Mouse (Mus musculus) heart, adult 2 months (tissue): ENCODE measurements around the gene P2ry14.

ENCODE experiments used
- CTCF ChIP-seq: fragments of 200-600 bp; IDR thresholded peaks from 2 replicates; pipeline ENCODE4 v1.8.1; 2022; ENCODE audit warnings: antibody characterized with exemption, mild to moderate bottlenecking, moderate library complexity
- EP300 ChIP-seq: fragments of 200-500 bp; IDR thresholded peaks from 2 replicates; pipeline ENCODE4 v1.6.1; 2011; ENCODE audit warnings: low read depth, low read length, control low read depth; ENCODE audit not compliant: insufficient read depth
- POLR2A ChIP-seq: fragments of 200-500 bp; IDR thresholded peaks from 2 replicates; pipeline ENCODE4 v1.6.1; 2011; ENCODE audit warnings: mild to moderate bottlenecking, low read depth, low read length, control low read depth; ENCODE audit not compliant: insufficient read depth

GRCm38 (mm10) chr3:59194938-59195337 lies 41.5 kb upstream of the P2ry14 start, which contains the start of gene Gpr87:
- TF ChIP-seq CTCF: no peak
- TF ChIP-seq POLR2A: no peak
- no peak for TF ChIP-seq EP300
